Mouse (Mus musculus) lung, adult 2 months (tissue): Measurements from ENCODE around the gene Aup1. TPM values are rescaled to one million over a fixed set of nuclear protein-coding genes. Genes with fewer than 3 reads are reported as not detected.

Source experiments
- DNase-seq: peaks from one replicate; pipeline ENCODE4 v3.0.0; 2022
- H3K4me1 ChIP-seq: fragments of 200-500 bp; 2 replicates; pipeline ENCODE4 v1.6.1; 2011; ENCODE audit warnings: low read length; ENCODE audit not compliant: control insufficient read depth, insufficient read depth
- H3K4me3 ChIP-seq: fragments of 200-500 bp; replicated peaks from 2 replicates; pipeline ENCODE3; 2011; ENCODE audit warnings: low read depth, mild to moderate bottlenecking, control low read depth, low read length; ENCODE audit errors: extremely low read depth
- CTCF ChIP-seq: fragments of 200-500 bp; IDR thresholded peaks from 2 replicates; pipeline ENCODE4 v1.5.1; 2011; ENCODE audit warnings: mild to moderate bottlenecking, low read length, control low read depth; ENCODE audit not compliant: insufficient read depth
- POLR2A ChIP-seq: fragments of 200-500 bp; IDR thresholded peaks from 2 replicates; pipeline ENCODE4 v1.6.1; 2011; ENCODE audit warnings: low read depth, mild to moderate bottlenecking, control low read depth, low read length, borderline replicate concordance; ENCODE audit errors: extremely low read depth
- WGBS: fragments of 180-500 bp; shearing (Covaris S2); methylation state at CpG from one replicate; pipeline ENCODE4 v1.1.7; 2018; 5-methylcytosine and 5-hydroxymethylcytosine counted together
- polyA plus RNA-seq: library from polyadenylated mRNA; depleted of rRNA; stranded (reverse); fragments of >200 nt; gene quantifications from 2 replicates; pipeline ENCODE4 v1.2.3, GENCODE M21; 2012; rRNA removed

Aup1 gene
- polyA plus RNA-seq, 1 experiment, result 389 TPM

DNA sequence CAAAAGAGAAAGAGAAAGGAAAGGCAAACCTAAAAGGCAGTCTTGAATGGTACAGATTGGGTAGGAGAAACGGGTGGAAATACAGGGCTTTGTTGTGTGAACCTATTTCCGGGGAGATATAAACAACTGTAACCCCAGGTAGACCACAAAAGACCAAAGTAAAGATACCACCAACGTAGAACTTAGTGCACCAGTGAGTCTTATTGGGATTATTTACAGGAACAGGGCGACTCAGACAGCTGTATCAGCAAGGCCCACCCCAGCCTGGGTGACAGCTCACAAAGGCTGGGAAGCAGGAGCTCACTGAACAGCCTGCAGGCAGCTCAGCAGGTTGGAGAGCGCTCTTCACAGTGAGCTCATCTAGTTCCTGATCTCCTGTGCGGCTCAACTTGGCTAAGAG, 41.6 kb downstream of the Aup1 start:
- Histone ChIP-seq H3K4me3 (no peak overlapping the region), H3K4me1 (peaks cover 3% of the 10 kb centered on the region; the same call in 1 of the 2 replicates)
- no peak for DNase-seq
- no peak for TF ChIP-seq CTCF
- TF ChIP-seq POLR2A, result no peak
- WGBS, result 48% methylated on average over 6 of the region's 6 CpGs

DNA sequence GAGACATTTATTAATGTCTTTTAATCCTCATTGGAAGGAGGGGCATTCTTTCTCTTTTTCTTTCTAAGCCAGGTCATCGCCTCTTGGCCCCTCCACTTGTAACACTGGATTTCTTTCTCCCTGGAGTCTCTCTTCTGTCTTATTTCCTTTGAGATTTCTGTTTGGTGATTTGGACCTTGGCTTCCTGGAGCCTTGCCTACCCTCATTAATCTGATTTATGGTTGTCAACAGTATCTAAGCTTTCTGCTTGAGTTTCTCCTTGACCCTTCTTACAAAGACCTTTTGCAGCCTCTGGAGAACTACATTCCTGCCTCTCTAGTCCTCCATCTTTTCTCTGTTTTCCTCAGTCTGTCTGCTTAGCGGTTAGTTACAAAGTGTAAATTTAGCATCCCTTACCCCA, 44.1 kb downstream of the Aup1 start:
- TF ChIP-seq POLR2A (no peak), CTCF (no peak)
- Histone ChIP-seq H3K4me1 (peaks cover 6% of the 10 kb centered on the region), H3K4me3 (no peak overlapping the region)
- 55% methylated on average over 2 of the region's 2 CpGs for WGBS
- DNase-seq, result no peak

DNA sequence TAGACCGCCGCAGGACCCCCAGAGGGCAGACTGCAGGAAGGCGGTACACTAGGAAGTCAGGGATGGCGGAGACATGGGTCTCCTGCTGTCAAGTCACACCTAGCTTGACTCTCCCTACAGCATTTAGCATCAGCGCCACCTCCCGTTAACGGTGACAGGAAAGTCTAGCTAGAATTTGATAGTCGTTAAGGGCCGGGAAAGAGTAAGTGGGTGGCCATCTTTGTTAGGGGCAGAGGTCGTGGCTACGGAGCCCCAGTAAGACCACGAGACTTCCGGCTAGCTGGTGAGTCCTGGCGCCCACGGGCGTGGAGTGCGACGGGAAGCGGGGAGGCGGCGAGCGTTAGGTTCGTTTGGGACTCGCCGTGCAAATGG, 47.0 kb downstream of the Aup1 start, which contains the start of the genes Ccdc142 and Gm42688:
Gene Ccdc142, plus strand, starts transcription at position 286 of the 372 bp plus-strand sequence.
Gene Gm42688, plus strand, starts transcription at position 302 of the 372 bp plus-strand sequence.
- TF ChIP-seq POLR2A, result peak; percentile 68; the same call in 1 of the 2 replicates
- TF ChIP-seq CTCF, result peak; percentile 40; the same call in 1 of the 2 replicates
- WGBS, result 1% methylated on average over 25 of the region's 25 CpGs
- peak within 1 kb of the TSS; percentile 85 for H3K4me3 ChIP-seq
- H3K4me1 ChIP-seq, result peaks cover 6% of the 10 kb centered on the region
- peak; percentile 87 for DNase-seq

DNA sequence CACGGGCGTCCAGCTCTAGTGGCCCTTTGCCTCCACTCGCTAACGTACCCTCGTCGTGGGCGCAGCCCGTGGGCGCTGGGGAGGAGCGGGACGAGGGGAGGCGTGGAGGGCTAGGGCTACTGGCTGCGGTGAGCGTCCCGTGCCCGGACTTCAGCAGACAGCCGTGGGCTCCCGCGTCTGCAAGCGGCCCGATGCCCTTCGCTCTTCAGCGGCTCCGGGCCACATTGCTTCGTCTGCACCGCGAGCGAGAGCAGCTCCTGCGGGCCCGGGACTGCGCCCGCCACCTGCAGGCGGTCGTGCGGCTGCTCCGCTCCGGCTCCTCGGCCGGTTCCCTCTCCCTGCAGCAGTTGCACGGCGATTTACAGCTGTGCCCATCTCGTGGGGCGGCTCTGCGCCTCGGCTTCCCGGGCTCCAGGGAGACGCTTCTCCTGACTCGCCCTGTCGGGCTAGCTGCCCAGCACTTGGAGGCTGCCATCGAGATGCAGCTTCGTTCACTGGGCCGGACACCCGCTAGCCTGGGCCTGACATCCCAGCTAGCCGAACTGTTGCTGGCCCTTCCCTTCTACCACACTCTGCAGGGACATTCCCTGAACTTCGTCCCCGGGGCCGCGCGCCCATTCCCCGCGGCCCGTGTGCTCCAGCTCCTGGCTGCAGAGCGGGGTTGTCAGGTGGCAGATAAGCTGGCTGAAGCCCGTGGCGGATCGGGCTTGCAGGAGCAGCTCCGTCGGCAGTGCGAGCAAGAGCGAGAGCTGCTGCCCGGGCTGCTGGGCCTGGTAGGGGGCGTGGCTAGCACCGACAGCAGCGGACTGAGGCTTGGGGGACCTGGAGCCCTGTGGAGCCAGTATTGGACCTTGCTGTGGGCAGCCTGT, 47.6 kb downstream of the Aup1 start:
- peaks cover 6% of the 10 kb centered on the region for H3K4me1 ChIP-seq
- TF ChIP-seq CTCF (no peak), POLR2A (no peak)
- H3K4me3 ChIP-seq, result peak overlapping the region; percentile 85
- DNase-seq, result peak; percentile 54
- under 1% methylated on average over 74 of the region's 74 CpGs for WGBS

DNA sequence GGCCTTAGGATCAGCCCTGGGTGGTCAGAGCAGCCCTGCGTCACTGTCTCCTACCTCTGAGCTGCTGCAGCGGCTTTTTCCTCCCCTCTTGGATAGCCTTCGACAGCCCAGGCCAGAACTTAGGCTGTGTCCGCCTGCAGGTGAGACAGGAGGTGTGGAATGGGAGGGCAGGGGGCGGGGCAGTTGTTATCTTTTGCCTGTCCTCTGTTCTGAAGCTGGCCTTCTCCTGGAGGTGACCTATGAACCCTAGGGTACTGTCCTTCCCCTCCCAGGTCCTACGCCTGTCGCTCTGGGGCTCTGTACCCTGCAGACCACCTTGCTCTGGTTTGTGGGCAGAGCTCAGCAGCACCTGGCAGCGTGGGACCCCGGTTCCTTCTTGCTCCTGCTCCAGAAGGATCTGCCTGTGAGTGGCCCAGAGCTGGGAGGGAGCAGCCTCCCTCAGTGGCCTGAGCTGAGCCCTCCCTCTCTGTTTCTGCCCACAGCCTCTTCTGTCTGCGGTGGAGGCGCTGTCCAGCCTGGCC, 48.9 kb downstream of the Aup1 start:
- no peak for TF ChIP-seq CTCF
- no peak for TF ChIP-seq POLR2A
- Histone ChIP-seq H3K4me1 (peaks cover 6% of the 10 kb centered on the region), H3K4me3 (no peak overlapping the region)
- 70% methylated on average over 11 of the region's 11 CpGs for WGBS
- DNase-seq, result no peak

DNA sequence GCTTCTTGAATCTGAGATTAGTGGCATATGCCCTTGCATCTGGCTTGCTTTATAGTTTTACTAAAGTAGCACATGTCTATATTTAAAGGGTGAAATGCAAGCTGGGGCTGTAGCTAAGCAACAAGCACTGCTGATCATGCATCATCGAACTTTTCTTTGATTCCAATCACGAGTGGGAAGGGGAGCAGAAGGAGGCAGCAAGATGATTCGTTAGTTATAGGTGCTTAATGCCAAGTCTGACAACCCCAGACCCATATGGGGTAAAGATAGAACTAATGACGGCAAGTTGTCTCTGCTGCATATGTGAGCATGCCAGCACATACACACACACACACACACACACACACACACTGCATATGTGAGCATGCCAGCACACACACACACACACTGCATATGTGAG, 49.8 kb downstream of the Aup1 start:
- DNase-seq, result no peak
- TF ChIP-seq POLR2A (no peak), CTCF (no peak)
- no peak overlapping the region for H3K4me3 ChIP-seq
- WGBS, result 83% methylated on average over 4 of the region's 4 CpGs
- peaks cover 6% of the 10 kb centered on the region for H3K4me1 ChIP-seq

Other genes with a start within 250 kb of the Aup1 start
- 15.3 and 18.3 TPM in 2 replicates for gene Sema4f, start 114.8 kb upstream of the Aup1 start, polyA plus RNA-seq
- 2.3 and 3.5 TPM in 2 replicates for gene M1ap, start 107.6 kb upstream of the Aup1 start, polyA plus RNA-seq
- gene Dok1, start 21.1 kb upstream of the Aup1 start, polyA plus RNA-seq, result 12.6 and 15.1 TPM in 2 replicates
- gene Loxl3, start 20.3 kb upstream of the Aup1 start, polyA plus RNA-seq, result 6.7 and 8.5 TPM in 2 replicates
- 47.7 and 49.3 TPM in 2 replicates for gene Htra2, start 752 bp downstream of the Aup1 start, polyA plus RNA-seq
- 3.6 and 4.3 TPM in 2 replicates for gene Dqx1, start 3.3 kb downstream of the Aup1 start, polyA plus RNA-seq
- gene Tlx2, start 15.8 kb downstream of the Aup1 start, polyA plus RNA-seq, result 0.09 and 0.22 TPM in 2 replicates
- gene Pcgf1, start 23.3 kb downstream of the Aup1 start, polyA plus RNA-seq, result 11.0 and 18.5 TPM in 2 replicates
- 4.6 and 9.7 TPM in 2 replicates for gene Lbx2, start 31.8 kb downstream of the Aup1 start, polyA plus RNA-seq
- gene Ccdc142, start 47.1 kb downstream of the Aup1 start, polyA plus RNA-seq, result 10.2 TPM in 2 replicates
- gene Gm42688, start 47.1 kb downstream of the Aup1 start, polyA plus RNA-seq, result 5.4 and 5.5 TPM in 2 replicates
- 60.3 and 68.7 TPM in 2 replicates for gene Mrpl53, start 54.5 kb downstream of the Aup1 start, polyA plus RNA-seq
- gene Mogs, start 61.0 kb downstream of the Aup1 start, polyA plus RNA-seq, result 40.6 and 44.1 TPM in 2 replicates
- 174 and 211 TPM in 2 replicates for gene Wbp1, start 67.0 kb downstream of the Aup1 start, polyA plus RNA-seq
- 37.0 and 63.4 TPM in 2 replicates for gene Ino80b, start 70.9 kb downstream of the Aup1 start, polyA plus RNA-seq
- 110 and 116 TPM in 2 replicates for gene Rtkn, start 80.9 kb downstream of the Aup1 start, polyA plus RNA-seq
- 5.3 and 6.9 TPM in 2 replicates for gene Wdr54, start 101.9 kb downstream of the Aup1 start, polyA plus RNA-seq
- gene 1700003E16Rik, start 101.9 kb downstream of the Aup1 start, polyA plus RNA-seq, result 4.6 and 5.5 TPM in 2 replicates
- 146 and 155 TPM in 2 replicates for gene Dctn1, start 111.4 kb downstream of the Aup1 start, polyA plus RNA-seq
- gene Slc4a5, start 165.3 kb downstream of the Aup1 start, polyA plus RNA-seq, result 56.7 and 62.3 TPM in 2 replicates